Mouse (Mus musculus) embryonic facial prominence, embryonic 14.5 days (tissue): ENCODE results near the gene Kcna3. TPM values are rescaled to one million over a fixed set of nuclear protein-coding genes. Genes with fewer than 3 reads are reported as not detected.

Source experiments
- ATAC-seq: fragments of 200-750 bp; cut with Nextera tagmentation; 2 replicates; pipeline ENCODE4 v1.8.0; 2017; ENCODE audit warnings: low read depth, moderate number of reproducible peaks, moderate TSS enrichment
- DNase-seq: peaks from one replicate; pipeline ENCODE4 v3.0.0-alpha.2; 2015; ENCODE audit warnings: low spot score
- H3K27ac ChIP-seq: fragments of 300-500 bp; sonication (generic); replicated peaks from 2 replicates; pipeline ENCODE4 v1.5.1; 2014; ENCODE audit warnings: low read depth, mild to moderate bottlenecking, low read length, moderate library complexity
- H3K27me3 ChIP-seq: fragments of 300-500 bp; sonication (generic); replicated peaks from 2 replicates; pipeline ENCODE4 v1.6.1; 2014; ENCODE audit warnings: low read length; ENCODE audit not compliant: control insufficient read depth, insufficient read depth
- H3K36me3 ChIP-seq: fragments of 300-500 bp; sonication (generic); 2 replicates; pipeline ENCODE4 v1.6.1; 2014; ENCODE audit warnings: low read length, mixed read lengths; ENCODE audit not compliant: control insufficient read depth, insufficient read depth
- H3K4me1 ChIP-seq: fragments of 300-500 bp; sonication (generic); 2 replicates; pipeline ENCODE4 v1.6.1; 2014; ENCODE audit warnings: antibody characterized with exemption, low read length; ENCODE audit not compliant: control insufficient read depth, insufficient read depth
- H3K4me2 ChIP-seq: fragments of 300-500 bp; sonication (generic); 2 replicates; pipeline ENCODE4 v1.6.1; 2014; ENCODE audit warnings: low read depth, mild to moderate bottlenecking, low read length, moderate library complexity, mixed read lengths
- H3K4me3 ChIP-seq: fragments of 300-500 bp; sonication (generic); 2 replicates; pipeline ENCODE4 v1.5.1; 2014; ENCODE audit warnings: low read depth, mild to moderate bottlenecking, low read length
- H3K9ac ChIP-seq: fragments of 300-500 bp; sonication (generic); 2 replicates; pipeline ENCODE4 v1.6.1; 2014; ENCODE audit warnings: low read depth, mild to moderate bottlenecking, low read length, moderate library complexity, mixed read lengths
- H3K9me3 ChIP-seq: fragments of 300-500 bp; sonication (generic); 2 replicates; pipeline ENCODE4 v1.6.1; 2016; ENCODE audit warnings: low read length; ENCODE audit not compliant: control insufficient read depth
- WGBS: fragments of 180-500 bp; shearing (Covaris S2); extraction: QIAGEN DNeasy Blood & Tissue Kit; methylation state at CpG from one replicate; pipeline ENCODE4 v1.1.7; 2014; 5-methylcytosine and 5-hydroxymethylcytosine counted together
- polyA plus RNA-seq: library from polyadenylated mRNA; unstranded; fragments of >200 nt; fragmentation: Nextera tagmentation; extraction: Ambion mirVana; gene quantifications from 2 replicates; pipeline ENCODE4 v1.2.1, GENCODE M21; 2014

Kcna3 gene
- polyA plus RNA-seq, 1 experiment from 2014 or later, result 1.0 TPM

DNA sequence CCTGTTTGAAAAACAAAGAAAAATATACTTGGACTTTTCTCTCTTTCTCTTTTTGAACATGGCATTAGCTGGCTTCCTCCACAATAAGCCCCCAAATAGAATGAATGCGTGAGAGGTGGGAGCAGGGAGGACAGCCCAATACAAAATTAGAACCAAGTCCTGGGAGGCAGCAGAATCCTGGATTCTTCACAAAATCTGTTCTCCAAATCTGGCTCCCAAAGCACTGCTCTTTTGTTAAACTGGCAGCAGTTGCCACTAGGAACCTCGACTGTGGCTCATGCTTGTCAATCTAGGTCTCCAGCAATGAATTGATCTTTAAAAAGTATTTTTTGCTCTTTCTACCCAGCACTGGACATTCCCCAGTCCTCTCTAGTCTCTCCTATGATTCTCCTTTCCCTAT lies 17.7 kb upstream of the Kcna3 start:
- Histone ChIP-seq H3K27ac (no peak overlapping the region), H3K4me1 (no peaks in the 10 kb centered on the region), H3K9ac (no peak overlapping the region), H3K27me3 (no peaks in the 10 kb centered on the region), H3K4me2 (no peak overlapping the region), H3K36me3 (no peaks in the 10 kb centered on the region), H3K9me3 (no peaks in the 10 kb centered on the region), H3K4me3 (no peak overlapping the region)
- DNase-seq (no peak), ATAC-seq (no peak)
- WGBS, result 68% methylated on average over 2 of the region's 2 CpGs

DNA sequence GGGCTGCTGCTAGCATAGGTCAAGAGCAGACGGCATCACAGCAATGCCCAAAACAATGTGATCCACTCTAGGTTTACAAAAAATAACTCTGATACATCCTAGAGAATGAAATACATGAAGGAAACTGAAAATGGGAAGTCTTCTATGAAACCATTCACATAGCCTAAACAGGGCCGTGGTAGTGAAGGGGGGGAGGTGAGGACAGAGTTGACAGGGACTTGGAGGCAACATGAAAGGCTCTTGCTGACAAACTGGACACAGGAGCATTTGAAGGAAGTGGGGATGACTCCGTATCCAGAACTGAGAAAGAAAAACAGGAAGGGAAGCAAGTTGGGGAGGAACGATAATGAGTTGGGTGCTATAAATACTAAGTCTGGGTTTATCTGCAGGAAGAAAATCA lies 4.4 kb upstream of the Kcna3 start:
- Histone ChIP-seq H3K27me3 (no peaks in the 10 kb centered on the region), H3K36me3 (no peaks in the 10 kb centered on the region), H3K4me1 (no peaks in the 10 kb centered on the region), H3K9ac (no peak overlapping the region), H3K27ac (no peak overlapping the region), H3K9me3 (no peaks in the 10 kb centered on the region), H3K4me2 (no peak overlapping the region), H3K4me3 (no peak overlapping the region)
- ATAC-seq (no peak), DNase-seq (no peak)
- 71% methylated on average over 4 of the region's 4 CpGs for WGBS

DNA sequence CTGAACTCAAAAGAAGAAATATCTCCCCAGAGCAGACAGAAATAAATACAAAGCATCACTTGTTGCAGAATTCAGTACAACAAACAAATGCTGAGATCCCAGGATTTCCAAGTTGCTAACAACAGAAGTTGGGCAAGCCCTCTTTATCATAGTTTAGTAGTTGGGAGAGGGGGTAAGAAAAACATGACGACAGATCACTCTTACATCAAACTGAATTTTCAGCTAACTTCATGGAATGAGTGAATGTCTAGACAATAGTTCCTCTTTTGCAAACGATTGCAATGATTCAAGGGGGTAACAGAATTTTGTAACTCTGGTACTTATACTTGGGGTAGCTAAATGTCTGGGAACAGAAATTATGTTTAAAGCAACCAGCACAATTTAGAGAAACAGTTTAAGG lies 1.2 kb upstream of the Kcna3 start:
- no peak overlapping the region for H3K27ac ChIP-seq
- no peaks in the 10 kb centered on the region for H3K9me3 ChIP-seq
- no peaks in the 10 kb centered on the region; the same call in none of the 2 replicates for H3K4me1 ChIP-seq
- DNase-seq, result no peak
- 62% methylated on average over 2 of the region's 2 CpGs for WGBS
- no peak overlapping the region for H3K4me3 ChIP-seq
- no peaks in the 10 kb centered on the region for H3K36me3 ChIP-seq
- H3K4me2 ChIP-seq, result no peak overlapping the region
- no peak for ATAC-seq
- peaks cover 14% of the 10 kb centered on the region for H3K27me3 ChIP-seq
- no peak overlapping the region for H3K9ac ChIP-seq

DNA sequence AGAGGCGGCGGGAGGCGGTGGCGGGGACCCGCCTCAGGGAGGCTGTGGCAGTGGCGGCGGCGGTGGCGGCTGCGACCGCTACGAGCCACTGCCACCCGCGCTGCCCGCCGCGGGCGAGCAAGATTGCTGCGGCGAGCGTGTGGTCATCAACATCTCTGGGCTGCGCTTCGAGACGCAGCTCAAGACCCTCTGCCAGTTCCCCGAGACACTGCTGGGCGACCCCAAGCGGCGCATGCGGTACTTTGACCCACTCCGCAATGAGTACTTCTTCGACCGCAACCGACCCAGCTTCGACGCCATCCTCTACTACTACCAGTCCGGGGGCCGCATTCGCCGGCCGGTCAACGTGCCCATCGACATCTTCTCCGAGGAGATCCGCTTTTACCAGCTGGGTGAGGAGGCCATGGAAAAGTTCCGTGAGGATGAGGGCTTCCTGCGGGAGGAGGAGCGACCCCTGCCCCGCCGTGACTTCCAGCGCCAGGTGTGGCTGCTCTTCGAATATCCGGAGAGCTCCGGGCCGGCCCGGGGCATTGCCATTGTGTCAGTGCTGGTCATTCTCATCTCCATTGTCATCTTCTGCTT lies 580 bp downstream of the Kcna3 start:
- ATAC-seq (peak; percentile 47), DNase-seq (peak; percentile 31)
- Histone ChIP-seq H3K9me3 (no peaks in the 10 kb centered on the region), H3K27me3 (peaks cover 14% of the 10 kb centered on the region), H3K9ac (peak overlapping the region; percentile 76), H3K4me1 (no peaks in the 10 kb centered on the region; the same call in none of the 2 replicates), H3K27ac (0 out of 2 replicates have a peak overlapping the region, but pooled peaks have one; percentile 39), H3K4me3 (peak overlapping the region; percentile 75), H3K36me3 (no peaks in the 10 kb centered on the region), H3K4me2 (peak overlapping the region; percentile 98)
- 1% methylated on average over 24 of the region's 55 CpGs for WGBS

DNA sequence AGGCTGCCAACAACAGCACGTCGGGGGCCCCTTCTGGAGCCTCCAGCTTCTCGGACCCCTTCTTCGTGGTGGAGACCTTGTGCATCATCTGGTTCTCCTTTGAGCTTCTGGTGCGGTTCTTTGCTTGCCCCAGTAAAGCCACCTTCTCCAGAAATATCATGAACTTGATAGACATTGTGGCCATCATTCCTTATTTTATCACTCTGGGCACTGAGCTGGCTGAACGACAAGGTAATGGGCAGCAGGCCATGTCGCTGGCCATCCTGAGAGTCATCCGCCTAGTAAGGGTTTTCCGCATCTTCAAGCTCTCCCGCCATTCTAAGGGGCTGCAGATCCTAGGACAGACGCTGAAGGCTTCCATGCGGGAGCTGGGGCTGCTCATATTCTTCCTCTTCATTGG lies 1.1 kb downstream of the Kcna3 start:
- DNase-seq, result no peak
- H3K27ac ChIP-seq, result no peak overlapping the region
- 54% methylated on average over 12 of the region's 12 CpGs for WGBS
- H3K4me3 ChIP-seq, result peak overlapping the region; percentile 75
- H3K36me3 ChIP-seq, result no peaks in the 10 kb centered on the region
- no peak for ATAC-seq
- no peaks in the 10 kb centered on the region for H3K9me3 ChIP-seq
- H3K4me1 ChIP-seq, result no peaks in the 10 kb centered on the region; the same call in none of the 2 replicates
- H3K4me2 ChIP-seq, result peak overlapping the region; percentile 98
- H3K27me3 ChIP-seq, result peaks cover 14% of the 10 kb centered on the region
- H3K9ac ChIP-seq, result no peak overlapping the region

GRCm38 (mm10) chr3:107037536-107038155 lies 1.7 kb downstream of the Kcna3 start:
- WGBS, result 82% methylated on average over 16 of the region's 16 CpGs
- no peak overlapping the region for H3K9ac ChIP-seq
- no peaks in the 10 kb centered on the region; the same call in none of the 2 replicates for H3K4me1 ChIP-seq
- H3K27me3 ChIP-seq, result peaks cover 14% of the 10 kb centered on the region
- no peaks in the 10 kb centered on the region for H3K36me3 ChIP-seq
- H3K4me2 ChIP-seq, result peak overlapping the region; percentile 98; the same call in 1 of the 2 replicates
- H3K9me3 ChIP-seq, result no peaks in the 10 kb centered on the region
- H3K27ac ChIP-seq, result no peak overlapping the region
- ATAC-seq, result no peak
- DNase-seq, result no peak
- H3K4me3 ChIP-seq, result peak overlapping the region; percentile 75; the same call in 1 of the 2 replicates

DNA sequence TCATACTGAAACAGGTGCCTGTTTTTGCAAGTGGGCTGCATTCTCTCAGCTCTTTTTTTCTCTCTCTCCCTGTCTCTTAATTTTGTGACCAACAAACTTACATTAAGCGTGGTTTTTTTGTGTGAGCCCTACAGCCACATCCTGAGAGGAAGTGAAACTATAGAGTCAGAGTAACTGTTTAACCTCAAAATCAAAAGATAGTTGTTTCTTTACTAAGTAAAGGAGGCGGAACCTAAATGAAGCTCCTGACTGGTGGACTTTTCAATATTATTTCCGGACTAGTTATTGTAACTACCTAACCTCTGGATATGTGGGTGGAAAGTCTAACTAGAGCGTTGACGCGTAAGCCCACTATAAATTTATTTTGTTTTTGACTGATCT lies 2.2 kb downstream of the Kcna3 start:
- WGBS, result 79% methylated on average over 6 of the region's 6 CpGs
- no peak overlapping the region for H3K9ac ChIP-seq
- no peak overlapping the region for H3K4me3 ChIP-seq
- H3K4me1 ChIP-seq, result no peaks in the 10 kb centered on the region; the same call in none of the 2 replicates
- no peaks in the 10 kb centered on the region for H3K36me3 ChIP-seq
- no peak for DNase-seq
- peaks cover 14% of the 10 kb centered on the region for H3K27me3 ChIP-seq
- ATAC-seq, result no peak
- H3K9me3 ChIP-seq, result no peaks in the 10 kb centered on the region
- H3K4me2 ChIP-seq, result peak overlapping the region; percentile 98; the same call in 1 of the 2 replicates
- no peak overlapping the region for H3K27ac ChIP-seq

- no peaks in the 10 kb centered on the region for H3K9me3 ChIP-seq
- no peak overlapping the region for H3K4me3 ChIP-seq
- peak overlapping the region; percentile 18; the same call in 1 of the 2 replicates for H3K4me2 ChIP-seq
- DNase-seq (peak; percentile 13), ATAC-seq (no peak)
- H3K27me3 ChIP-seq, result peaks cover 14% of the 10 kb centered on the region
- 44% methylated on average over 10 of the region's 10 CpGs for WGBS
- no peaks in the 10 kb centered on the region for H3K36me3 ChIP-seq
- H3K27ac ChIP-seq, result no peak overlapping the region
- H3K4me1 ChIP-seq, result no peaks in the 10 kb centered on the region; the same call in none of the 2 replicates
- no peak overlapping the region for H3K9ac ChIP-seq
These were observed 2.8 kb downstream of the Kcna3 start for GRCm38 (mm10) chr3:107038661-107039223.
